Mouse (Mus musculus): Measurements from ENCODE around the gene Gcnt2. TPM values are rescaled to one million over a fixed set of nuclear protein-coding genes. Genes with fewer than 3 reads are reported as not detected.
A peak's percentile ranks its signal among the peaks of the same experiment; 100 is the strongest.

The Gcnt2 gene
- total RNA-seq (2017) = 90.3 to 117 TPM (median 97.6 TPM) in 3 replicates

DNA sequence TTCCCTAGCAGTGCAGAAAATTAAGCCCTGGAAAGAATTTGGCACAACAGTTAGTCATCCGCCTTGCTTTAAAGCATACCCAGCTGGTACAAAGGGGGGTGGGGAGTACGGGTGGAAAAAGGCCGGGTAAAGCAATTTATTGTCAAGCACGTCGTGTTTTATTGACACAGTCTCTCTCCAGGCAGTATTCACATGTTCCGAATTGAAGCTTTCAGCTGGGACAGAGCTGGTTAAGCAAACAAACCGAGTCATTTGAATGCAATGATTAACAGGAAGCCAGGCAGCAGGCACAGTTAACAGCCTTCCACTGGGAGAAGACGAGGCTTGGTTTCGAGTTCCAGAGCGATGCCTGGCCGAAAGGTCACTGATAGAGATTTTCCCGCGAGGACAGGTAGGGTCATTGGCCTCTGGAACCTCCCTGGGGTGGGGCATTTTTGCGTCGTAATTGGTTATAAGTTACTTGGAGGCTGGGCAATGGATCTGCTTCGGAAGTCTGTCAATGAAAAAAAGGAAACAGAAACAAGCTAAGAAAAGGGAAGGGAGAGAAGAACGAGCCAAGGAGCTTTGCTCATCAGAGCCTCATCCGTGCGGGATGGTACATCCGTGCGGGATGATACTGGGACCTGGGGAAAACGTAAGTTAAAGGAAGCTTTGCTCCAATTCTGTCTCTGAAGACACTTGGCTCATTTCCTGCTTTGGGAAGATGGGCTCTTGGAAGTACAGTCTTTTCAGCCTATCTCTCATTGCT, at the start of gene Gcnt2:
TSS of gene Gcnt2 (plus strand) at position 103 of the 748 bp plus-strand sequence.
- ATAC-seq (replicated peaks; ENCODE audit: insufficient number of reproducible peaks, low FRiP score, low TSS enrichment, poor library complexity, severe bottlenecking) = 0 out of 2 replicates have a peak, but pooled peaks have one; percentile 27

GRCm38 (mm10) chr13:40820617-40821016, 38.9 kb upstream of the Gcnt2 start:
- ATAC-seq (replicated peaks; ENCODE audit: insufficient number of reproducible peaks, low FRiP score, low TSS enrichment, poor library complexity, severe bottlenecking) = no peak

DNA sequence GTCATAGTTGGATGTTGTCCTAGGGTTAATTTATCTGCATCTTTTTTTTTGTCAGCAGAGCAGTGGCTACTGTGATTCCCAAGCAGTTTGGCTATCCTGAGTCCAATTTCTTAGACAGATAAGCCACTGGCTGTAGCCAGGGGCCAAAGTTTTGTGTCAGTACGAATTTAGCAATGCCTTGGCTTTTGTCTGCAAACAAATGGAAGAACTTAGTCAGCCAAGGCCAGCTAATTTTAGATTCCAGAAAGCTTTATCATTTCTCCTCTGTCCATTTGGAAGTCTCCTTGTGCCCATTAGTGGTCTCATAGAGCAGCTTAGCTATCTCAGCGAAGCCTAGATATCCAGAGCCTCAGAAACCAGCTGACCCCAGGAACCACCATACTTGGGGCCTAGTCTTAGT, 37.6 kb upstream of the Gcnt2 start:
- ATAC-seq (replicated peaks; ENCODE audit: insufficient number of reproducible peaks, low FRiP score, low TSS enrichment, poor library complexity, severe bottlenecking) = no peak

GRCm38 (mm10) chr13:40841146-40841787, 18.3 kb upstream of the Gcnt2 start:
- no peak for ATAC-seq (replicated peaks; ENCODE audit: insufficient number of reproducible peaks, low FRiP score, low TSS enrichment, poor library complexity, severe bottlenecking)

DNA sequence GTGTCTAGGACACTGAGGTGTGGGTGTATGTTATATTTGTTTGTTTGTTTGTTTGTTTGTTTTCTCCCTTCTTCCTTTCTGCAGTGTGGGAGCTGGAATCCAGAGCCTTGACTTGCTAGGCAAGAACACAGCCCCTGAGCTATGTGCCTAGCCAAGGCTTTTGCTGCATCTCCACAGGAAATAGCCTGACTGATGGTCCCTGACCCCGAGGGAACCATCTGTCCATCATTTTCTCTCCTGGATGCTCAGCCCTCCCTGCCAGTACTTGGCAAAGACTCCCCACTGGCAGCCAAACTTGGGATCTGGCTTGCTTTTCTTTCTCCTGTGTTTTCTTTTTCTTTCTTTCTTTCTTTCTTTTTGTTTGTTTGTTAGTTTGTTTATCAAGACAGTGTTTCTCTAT, 17.4 kb upstream of the Gcnt2 start:
- no peak for ATAC-seq (replicated peaks; ENCODE audit: insufficient number of reproducible peaks, low FRiP score, low TSS enrichment, poor library complexity, severe bottlenecking)

DNA sequence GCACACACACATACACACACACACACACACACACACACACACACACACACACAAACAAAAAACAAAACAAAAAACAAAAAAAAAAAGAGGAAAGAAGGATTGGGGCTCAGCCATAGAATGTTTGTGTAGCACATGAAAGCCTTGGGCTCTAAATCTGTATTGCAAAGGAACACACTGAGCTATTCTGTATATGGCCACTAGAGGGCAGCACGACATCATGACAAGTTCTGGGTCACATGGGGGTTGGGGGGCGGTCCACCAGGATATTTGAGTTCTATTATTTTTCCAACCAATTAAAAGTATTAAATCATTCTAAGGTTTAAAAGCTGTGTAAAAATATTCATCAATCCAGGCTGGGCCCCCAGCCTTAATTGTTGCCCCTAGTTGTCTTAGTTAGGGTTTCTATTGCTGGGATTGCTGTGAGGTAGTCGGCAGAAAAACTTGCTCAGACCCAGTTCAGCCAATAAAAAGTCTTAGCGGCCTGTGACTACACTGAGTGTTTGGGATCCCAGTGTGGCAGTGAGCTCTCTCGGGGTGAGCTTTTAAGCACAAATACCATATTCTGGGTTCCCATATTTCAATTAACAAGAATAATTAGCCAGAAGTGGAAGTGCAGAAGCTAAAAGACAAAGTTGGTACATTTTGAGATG, 16.0 kb upstream of the Gcnt2 start:
- ATAC-seq (replicated peaks; ENCODE audit: insufficient number of reproducible peaks, low FRiP score, low TSS enrichment, poor library complexity, severe bottlenecking) = no peak; the same call in 1 of the 2 replicates

DNA sequence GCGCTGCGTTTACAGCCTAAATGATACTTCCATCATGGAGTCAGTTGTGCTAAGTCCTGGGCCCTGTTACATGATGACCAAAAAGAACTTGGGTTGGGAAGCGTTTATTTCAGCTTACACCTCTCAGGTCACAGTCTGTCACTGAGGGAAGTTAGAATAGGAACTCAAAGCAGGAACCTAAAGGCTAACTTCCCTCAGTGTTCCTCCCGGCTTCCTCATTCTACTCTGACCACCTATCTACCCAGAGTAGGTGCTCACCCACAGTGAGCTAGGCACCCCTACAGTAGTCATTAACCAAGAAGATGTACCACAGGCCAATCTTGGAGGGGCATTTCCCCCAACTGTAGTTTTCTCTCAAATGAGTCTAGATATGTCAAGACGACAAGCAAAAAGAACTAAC, 15.4 kb upstream of the Gcnt2 start:
- peak; percentile 70 for ATAC-seq (replicated peaks; ENCODE audit: insufficient number of reproducible peaks, low FRiP score, low TSS enrichment, poor library complexity, severe bottlenecking)

GRCm38 (mm10) chr13:40845951-40846350, 13.6 kb upstream of the Gcnt2 start:
- ATAC-seq (replicated peaks; ENCODE audit: insufficient number of reproducible peaks, low FRiP score, low TSS enrichment, poor library complexity, severe bottlenecking) = peak; percentile 69; the same call in 1 of the 2 replicates

DNA sequence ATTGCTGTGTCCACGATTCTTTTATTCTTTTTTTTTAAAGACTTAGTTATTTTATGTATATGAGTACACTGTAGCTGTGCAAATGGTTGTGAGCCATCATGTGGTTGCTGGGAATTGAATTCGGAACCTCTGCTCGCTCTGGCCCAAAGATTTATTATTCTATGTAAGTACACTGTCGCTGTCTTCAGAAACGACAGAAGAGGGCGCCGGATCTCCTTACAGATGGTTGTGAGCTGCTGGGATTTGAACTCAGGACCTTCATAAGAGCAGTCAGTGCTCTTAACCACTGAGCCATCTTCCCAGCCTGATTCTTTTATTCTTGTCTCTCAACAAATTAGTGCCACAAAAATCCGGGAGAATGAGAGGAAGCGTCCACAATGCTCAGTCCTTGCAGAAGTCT, 13.2 kb upstream of the Gcnt2 start:
- ATAC-seq (replicated peaks; ENCODE audit: insufficient number of reproducible peaks, low FRiP score, low TSS enrichment, poor library complexity, severe bottlenecking) = no peak

- no peak for ATAC-seq (replicated peaks; ENCODE audit: insufficient number of reproducible peaks, low FRiP score, low TSS enrichment, poor library complexity, severe bottlenecking)
These were observed 11.7 kb upstream of the Gcnt2 start for GRCm38 (mm10) chr13:40847898-40848297.

DNA sequence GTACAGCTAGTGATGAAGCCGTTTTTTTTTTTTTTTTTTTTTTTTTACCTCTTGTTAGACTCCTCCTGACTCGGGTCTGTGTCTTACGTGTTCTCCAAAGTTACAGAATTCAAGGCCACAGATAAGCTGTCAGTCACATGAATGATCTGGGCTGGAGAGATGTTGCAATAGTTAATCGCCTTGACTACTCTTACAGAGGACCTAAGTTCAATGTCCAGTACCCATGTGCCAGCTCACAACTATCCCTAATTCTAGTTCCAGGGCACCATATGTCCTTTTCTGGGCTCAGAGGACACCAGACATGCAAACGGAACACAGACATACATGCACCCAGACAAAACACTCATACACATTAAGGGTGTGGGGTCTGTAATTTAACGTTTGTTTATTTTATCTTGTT, 8.9 kb upstream of the Gcnt2 start:
- ATAC-seq (replicated peaks; ENCODE audit: insufficient number of reproducible peaks, low FRiP score, low TSS enrichment, poor library complexity, severe bottlenecking) = no peak

DNA sequence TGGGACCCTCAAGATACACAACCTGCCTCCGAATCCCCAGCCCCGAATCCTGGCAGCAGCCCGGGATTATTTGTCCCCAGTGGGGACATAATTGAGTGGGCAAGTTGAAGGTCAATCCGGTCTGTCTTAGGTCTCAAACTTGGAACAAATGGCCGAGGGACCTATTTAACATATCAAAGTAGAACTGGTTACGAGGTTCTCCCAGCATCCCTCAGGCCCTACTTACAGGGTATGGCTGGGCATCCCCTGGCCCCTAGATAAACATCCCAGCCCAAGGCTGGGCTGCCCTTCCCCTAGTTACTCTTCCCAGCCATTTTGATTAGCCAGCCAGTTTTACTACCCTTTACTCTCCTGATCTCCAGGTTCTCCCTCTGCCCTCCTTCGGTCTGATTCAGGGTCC, 8.3 kb upstream of the Gcnt2 start:
- no peak for ATAC-seq (replicated peaks; ENCODE audit: insufficient number of reproducible peaks, low FRiP score, low TSS enrichment, poor library complexity, severe bottlenecking)

- ATAC-seq (replicated peaks; ENCODE audit: insufficient number of reproducible peaks, low FRiP score, low TSS enrichment, poor library complexity, severe bottlenecking) = no peak
These were observed 7.6 kb upstream of the Gcnt2 start for GRCm38 (mm10) chr13:40851961-40852360.

DNA sequence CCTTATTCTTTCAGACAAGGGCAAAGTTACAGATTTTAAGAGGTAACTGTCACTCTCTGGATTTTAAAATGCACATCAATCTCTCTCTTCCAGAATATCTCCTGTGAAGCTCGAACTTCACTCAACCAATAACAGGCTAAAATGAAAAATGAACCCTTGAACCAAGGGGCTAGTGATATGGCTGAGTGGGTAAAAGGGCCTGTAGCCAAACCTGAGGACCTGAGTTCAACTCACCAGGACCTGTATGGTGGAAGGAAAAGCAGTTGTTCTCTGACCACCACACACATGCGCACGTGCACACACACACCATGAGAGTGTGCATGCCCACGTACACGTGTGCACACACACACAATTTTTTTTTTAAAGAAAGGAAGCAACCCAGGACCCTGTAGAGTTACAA, 6.8 kb upstream of the Gcnt2 start:
- ATAC-seq (replicated peaks; ENCODE audit: insufficient number of reproducible peaks, low FRiP score, low TSS enrichment, poor library complexity, severe bottlenecking) = no peak

DNA sequence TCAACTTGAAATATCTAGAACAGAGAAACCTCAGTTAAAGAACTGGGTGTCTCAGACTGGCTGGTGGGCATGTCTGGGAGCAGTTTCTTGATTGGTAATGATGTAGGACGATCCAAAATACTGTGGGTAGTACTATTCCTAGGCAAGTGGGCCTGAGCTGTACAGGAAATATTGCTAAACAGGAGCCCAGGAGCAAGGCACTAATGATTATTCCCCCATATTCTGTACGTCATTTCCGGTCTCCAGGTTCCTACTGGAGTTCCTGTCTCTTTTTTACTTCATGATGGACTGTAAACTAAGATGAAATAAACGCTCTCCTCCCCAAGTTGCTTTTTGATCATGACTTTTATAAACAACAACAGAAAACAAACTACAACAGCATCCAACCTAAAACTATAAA, 5.7 kb upstream of the Gcnt2 start:
- ATAC-seq (replicated peaks; ENCODE audit: insufficient number of reproducible peaks, low FRiP score, low TSS enrichment, poor library complexity, severe bottlenecking) = no peak

DNA sequence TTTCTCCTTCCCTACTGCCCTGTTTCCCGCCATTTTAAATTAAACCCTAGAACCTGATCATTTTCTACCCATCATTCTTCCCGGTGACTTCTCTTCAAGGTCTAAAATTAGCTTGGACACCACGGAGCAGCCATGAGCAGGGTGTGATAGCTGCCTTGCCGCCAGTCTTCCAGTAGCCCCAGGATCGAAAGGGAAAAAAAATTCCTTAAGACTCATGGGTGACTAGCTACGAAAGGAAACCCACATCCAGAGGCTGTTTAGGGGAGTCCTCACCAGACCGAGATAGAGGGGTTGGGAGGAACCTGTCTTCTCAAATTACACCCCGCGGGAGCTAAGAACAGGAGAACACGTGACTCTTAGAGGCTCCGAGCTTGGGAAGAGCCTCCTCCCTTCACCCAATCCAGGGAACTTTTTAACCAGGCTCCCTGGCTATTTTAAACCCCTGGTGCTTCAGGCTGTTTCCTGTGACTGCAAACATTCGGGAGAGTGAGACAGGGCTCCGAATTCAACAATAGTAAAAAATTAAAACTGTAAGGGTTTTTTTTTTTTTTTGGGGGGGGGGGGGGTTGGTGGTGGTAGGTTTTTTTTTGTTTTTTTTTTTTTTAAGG, 5.0 kb upstream of the Gcnt2 start:
- no peak for ATAC-seq (replicated peaks; ENCODE audit: insufficient number of reproducible peaks, low FRiP score, low TSS enrichment, poor library complexity, severe bottlenecking)

DNA sequence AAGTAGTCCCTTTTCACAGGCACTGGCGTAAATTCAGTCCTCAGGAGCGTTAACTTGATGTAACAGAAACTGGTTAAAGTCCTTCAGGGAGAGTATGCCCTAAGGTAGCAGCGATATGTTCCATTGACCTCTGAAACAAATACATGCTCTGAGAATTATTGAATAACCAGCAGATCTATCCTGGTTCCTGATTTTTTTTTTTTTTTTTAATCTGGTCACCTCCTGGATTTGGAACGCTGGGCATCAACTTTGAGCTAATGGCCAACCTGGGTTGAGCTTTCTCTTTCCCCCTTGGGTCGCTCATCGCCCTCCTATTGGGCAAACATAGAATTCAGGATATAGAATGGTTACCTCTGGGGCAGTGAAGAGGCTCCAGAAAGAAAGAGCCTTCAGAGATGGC, 4.3 kb upstream of the Gcnt2 start:
- ATAC-seq (replicated peaks; ENCODE audit: insufficient number of reproducible peaks, low FRiP score, low TSS enrichment, poor library complexity, severe bottlenecking) = no peak

GRCm38 (mm10) chr13:40856786-40857185, 2.8 kb upstream of the Gcnt2 start:
- no peak for ATAC-seq (replicated peaks; ENCODE audit: insufficient number of reproducible peaks, low FRiP score, low TSS enrichment, poor library complexity, severe bottlenecking)

- ATAC-seq (replicated peaks; ENCODE audit: insufficient number of reproducible peaks, low FRiP score, low TSS enrichment, poor library complexity, severe bottlenecking) = no peak
These were observed 2.2 kb upstream of the Gcnt2 start for GRCm38 (mm10) chr13:40857281-40857818.

All from monocyte, adult 5-6 weeks (primary cell).